Mouse (Mus musculus) lung, postnatal 4 days (tissue): Measurements from ENCODE around the gene Ngly1.
A peak's percentile ranks its signal among the peaks of the same experiment; 100 is the strongest.

ENCODE experiments used
- DNase-seq, 2 experiments: peaks; one replicate each; pipeline ENCODE4 v3.0.0; 2021

Gene Ngly1

DNA sequence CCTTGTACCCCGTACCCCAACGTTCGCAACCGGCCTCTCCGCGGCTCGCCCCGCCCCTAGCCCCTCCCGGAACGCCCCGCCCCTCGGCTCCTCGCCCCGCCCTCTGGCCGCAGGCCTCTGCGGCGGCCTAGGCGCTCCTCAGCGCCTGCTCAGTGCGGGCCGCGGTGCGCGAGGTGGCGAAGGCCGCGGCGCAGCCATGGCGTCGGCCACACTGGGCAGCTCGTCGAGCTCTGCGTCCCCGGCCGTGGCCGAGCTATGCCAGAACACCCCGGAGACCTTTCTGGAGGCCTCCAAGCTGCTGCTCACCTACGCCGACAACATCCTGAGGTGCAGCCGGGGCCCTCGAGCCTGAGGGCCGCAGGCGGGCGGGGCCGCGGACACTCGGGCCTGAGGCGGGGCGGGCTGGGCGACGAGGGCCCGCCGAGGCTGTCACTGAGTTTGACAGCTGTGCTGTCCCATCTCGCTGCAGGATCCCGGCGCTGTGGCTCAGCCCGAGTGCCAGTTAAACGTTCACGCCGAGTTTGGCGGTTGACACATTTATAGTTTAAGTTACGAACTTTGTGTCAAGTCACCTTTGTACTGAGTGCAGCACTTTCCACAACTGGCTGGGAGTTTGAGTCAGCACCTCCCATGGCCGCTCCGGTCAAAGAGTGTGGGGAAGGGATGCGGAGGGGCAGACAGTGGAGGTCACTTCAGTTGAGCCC, at the start of gene Ngly1, which contains the start of gene Oxsm:
Ngly1 (plus strand) TSS at position 110 of the 704 bp plus-strand sequence.
Oxsm (minus strand) TSS at position 638 of the 704 bp plus-strand sequence.
- DNase-seq = peak; percentile 90 to 92

DNA sequence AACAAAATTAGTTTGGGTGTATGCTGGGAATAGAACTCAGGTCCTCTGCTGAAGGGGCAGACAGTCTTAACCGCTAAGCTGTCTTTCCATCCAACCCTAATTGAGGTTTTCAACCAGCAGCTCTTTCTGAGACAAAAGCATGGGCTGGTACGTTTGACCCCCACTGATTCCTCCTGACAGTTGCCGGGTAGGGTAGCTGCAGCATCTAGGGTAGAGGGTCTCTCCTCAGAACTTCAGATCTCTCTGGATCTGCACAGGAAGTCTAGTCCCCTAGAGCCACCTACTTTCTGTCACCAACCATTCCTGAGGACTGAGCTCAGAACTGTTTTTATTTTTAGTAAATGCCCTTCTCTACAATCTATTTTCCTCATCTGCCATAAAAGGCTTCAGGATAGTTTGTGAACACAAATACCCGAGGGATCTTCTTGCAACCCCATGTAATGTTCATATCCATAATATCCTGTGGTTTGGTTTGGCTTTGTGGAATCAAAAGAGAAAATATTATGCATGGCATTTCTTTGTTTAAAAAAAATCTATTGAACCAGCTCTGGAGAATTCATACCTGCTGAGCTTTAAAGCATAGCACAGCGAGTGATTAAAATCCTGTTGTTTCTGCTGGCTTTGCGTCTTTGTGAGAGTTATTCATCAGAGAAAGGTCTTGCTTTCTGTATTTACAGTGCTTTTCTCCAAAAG, 48.7 kb upstream of the Ngly1 start:
- no peak for DNase-seq

DNA sequence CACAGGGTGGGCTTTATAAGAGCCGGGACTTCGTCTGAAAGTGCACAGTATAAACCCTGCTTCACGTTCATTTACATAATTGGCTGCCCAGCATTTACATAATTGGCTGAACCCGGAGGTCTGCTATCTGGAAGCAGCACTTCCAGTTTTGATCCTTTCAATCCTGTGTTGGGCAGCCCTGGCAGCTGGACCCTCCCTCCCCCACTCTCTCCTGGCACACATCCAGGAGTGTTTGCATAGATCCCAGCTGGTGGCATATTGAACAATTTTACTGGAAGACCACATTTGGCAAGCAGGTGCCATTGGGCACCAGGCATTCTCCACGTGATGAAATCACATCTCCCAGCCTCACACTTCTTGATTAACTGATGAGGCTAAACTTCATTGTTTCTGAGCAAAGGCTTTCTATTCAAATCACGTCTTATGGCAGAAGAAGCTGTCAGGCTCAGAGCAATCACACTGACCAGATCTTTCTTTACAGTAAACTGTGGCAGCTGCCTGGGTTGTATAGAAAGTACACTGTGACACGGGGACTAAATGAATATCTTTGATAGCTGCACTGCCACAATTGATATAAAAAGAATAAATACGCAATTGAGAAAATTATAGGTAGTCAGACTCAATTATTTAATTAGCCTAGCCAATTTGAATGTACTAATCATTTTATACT, 48.0 kb upstream of the Ngly1 start:
- DNase-seq = peak; percentile 23 to 31

DNA sequence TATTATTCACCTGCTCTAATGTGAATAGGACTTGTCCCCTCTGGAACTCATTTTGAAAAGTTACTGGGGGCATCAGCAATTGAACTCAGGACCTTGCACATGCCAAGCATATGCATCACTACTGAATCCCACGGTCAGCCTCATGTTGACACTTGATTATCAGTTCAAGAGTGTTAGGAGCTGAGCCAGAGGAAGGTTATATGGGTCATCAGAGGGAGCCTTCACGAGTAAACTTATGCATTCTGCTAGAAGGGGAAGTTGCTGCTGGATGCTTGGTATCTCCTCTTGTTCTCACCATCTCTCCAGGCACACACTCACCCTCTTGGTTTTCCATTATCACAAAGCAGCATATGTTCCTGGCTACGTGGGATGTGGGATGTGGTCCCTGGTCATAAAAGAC, 47.4 kb upstream of the Ngly1 start:
- DNase-seq = no peak

DNA sequence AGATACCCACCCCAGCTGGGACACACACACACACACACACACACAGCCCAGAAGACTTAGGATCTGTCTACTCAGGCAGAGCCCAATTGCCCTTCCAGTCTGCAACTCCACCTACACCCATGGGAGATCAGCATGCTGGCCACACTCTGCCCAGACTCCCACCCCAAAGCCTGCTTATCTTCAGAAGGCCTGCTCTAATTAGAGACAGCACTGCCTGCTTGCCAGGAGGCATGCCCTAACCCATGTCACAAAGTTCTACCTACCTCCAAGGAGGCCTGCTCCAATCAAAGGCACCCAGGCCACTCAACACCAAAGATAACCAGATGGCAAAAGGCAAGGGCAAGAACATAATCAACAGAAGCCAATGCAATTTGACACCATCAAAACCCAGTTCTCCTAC, 41.4 kb upstream of the Ngly1 start:
- DNase-seq = no peak

DNA sequence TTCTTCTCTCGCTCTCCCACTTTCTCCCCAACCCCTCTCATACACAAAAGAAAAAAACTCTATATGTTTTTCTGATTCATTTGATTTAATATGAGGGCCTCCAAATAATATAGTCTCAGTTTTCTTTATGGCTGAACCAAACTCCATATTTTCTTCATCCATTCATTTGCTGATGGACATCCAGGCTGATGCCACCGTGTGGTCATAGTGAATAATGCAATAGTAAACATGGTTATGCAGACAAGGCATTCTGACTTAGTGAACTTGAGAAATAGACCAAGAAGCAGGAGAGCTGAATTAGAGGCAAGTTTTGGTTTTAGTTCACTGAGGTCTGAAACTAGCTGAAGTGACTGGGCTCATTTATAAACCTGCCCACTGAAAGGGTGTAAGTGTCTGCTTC, 30.1 kb upstream of the Ngly1 start:
- peak in 1 of 2 experiments; percentile 18 for DNase-seq

DNA sequence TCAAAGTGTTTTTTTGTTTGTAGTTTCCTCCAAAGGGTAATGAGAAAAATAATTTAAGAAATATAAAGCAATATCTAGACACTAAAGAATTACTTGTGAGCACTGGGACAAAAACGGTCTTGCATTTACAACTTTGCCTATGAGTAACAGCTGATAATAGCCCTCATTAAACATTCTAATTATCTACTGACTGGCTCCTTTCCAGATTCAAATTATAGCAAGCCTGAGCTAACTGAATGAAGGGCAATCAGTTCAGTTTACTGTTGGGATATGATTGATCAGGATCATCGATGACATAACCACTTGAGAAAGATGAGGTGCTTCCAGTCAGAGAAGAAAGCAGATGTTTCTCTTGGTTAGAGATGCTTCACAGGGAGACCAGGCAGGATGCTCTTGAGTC, 19.7 kb upstream of the Ngly1 start:
- no peak for DNase-seq

DNA sequence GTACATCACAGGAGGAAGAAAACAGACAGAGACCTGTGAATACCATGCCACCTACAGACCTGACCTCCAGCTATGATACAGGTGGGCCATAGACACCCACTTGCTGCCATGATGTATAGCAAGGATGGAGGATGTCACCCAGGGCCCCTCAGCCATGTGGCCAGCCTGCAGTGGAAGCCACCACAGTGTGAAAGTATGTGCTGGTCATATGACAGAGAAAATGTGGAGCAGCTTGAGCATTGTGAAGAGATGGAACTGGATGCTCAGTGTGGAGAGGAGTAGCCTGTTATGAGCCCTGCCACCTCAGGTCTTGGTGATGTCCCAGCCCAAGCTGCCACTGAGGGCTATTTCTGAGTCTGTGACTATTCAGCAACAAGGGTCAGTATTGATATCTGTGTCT, 18.5 kb upstream of the Ngly1 start:
- no peak for DNase-seq

DNA sequence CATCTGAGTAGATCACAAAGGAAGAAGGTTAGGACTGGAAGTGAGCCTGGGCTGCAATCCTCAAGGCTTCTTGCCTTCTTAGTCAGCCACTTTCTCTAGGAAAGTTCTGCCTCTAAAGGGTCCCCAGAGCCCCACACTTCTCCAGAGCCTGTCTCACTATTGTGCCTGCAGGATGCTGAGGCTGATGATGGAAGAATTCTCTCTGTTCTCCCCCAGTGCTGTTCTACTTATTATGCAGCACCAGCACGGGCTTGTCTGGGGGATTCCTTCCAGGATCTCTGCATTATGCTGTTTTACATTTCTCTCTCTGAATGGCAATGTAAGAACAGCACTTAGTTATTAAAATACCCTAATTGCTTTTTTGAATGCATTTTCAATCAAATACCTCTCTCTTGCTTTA, 15.6 kb upstream of the Ngly1 start:
- DNase-seq = no peak

DNA sequence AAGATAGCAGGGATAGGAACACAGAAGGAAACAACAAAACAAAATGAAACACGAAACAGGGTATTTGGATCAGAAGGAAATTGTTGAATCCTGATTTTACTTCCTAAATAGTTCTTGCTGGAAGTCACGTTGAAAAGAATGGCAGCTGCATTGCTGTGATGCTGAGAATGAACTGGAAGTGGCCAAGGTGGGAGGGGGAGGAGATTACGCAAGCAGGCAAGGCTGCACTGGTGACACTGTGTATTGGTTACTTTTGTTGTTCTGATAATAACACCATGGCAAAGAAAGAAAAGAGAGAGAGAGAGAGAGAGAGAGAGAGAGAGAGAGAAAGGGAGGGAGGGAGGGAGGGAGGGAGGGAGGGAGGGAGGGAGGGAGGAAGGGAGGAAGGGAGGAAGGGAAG, 12.6 kb upstream of the Ngly1 start:
- no peak for DNase-seq

DNA sequence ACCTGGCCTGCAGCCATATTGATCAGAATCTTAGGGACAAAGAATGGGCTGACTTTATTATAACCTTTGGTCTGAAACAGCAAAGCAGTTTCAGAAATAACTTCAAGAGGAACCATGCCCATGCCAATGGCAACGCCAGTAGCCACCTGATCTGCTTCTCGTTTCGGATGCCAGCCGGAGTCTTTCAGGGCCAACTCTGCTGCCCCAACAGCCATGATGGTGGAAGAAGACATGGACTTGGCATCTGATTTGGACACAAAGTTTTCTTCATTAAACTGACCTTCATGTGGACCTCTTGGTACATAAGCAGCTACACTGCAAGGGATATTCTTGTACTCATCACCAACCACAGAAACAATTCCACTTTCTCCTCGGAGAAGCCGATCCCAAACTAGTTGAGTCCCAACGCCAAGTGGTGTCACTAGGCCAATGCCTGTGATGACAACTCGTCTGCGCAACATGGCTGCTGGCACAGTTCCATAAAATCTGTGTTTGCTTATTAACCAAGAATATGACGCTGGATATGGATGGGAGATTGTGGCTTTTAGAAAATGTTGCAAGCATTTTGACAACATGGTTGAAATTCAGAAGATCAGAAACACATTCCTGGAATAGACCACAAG, 6.8 kb upstream of the Ngly1 start:
- no peak for DNase-seq

DNA sequence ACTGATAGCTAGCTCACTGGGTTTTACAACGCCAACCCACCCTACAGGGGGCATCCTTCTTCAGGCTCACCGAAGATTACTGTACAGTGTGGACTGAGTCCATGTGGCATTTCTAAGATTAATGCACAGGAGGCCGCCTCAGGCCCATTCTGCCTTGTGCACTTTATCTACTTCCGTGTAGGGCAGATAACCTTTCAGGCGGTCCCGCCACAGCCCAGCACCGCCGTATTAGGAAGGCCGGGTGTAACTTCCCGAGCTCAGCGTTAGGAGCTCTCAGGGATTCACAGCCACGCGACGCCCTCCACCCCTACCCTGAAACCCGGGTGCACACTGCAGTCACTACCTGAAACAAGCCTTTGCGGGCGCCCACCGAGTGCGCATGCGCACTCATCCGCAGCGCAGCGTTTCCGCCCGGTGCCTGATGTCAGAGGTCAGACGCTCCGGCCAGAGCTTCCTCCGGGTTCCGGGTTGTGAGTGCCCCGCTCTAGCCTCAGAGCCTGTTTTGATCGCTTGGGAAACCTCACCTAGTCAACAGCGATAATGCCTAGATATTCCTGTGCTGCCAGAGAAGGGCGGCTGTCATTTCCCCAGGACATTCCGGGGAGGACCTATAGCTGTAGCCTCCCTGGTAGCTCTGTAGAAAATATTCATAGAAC, 6.0 kb upstream of the Ngly1 start:
- DNase-seq = peak; percentile 93 to 94

DNA sequence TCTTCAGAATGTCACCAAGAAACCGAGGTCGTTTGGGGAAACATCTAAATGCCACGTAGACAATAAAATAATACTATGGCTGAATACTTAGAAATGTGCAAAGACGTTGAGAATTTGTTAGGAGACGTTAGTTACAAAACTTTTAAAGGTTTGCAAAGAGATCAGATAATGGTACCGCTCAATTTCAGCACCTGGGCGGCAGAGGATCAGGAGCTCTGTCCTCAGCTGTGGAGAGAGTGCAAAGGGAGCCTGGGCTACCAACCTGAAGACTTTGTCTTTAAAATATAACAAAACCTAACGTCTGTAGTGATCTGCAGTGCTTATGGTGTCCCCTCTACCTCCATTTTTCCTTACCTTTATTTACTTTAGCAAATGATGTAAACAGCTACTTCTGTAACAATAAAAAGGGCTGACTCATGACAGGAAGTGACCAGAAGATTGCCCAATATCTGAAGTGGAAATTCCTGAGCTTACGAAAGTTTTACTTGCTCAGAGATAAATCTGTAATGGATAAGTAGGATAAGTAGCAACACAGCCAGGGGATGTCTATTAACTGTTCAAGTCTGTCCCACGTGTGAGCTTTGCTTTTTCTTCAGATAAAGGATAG, 5.4 kb upstream of the Ngly1 start:
- DNase-seq = peak in 1 of 2 experiments; percentile 18

DNA sequence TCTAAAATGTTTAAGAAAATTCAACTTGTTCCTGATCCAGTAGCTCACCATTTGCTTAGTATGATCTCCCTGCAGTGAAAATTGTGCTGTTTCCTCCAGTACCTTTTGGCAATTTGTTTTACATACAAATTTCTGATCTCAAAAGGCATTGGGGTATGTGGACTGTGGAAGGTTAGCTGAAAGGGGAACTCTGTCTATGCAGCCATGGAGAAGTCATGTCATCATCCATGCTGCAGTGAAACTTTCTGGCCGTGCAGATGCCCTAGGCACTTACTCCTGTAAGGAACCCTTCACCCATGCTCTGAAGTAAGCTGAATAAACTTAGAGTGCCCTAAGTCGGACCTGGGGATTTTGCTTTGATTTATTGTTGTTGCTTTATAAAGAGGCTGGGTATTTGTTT, 4.7 kb upstream of the Ngly1 start:
- no peak for DNase-seq

DNA sequence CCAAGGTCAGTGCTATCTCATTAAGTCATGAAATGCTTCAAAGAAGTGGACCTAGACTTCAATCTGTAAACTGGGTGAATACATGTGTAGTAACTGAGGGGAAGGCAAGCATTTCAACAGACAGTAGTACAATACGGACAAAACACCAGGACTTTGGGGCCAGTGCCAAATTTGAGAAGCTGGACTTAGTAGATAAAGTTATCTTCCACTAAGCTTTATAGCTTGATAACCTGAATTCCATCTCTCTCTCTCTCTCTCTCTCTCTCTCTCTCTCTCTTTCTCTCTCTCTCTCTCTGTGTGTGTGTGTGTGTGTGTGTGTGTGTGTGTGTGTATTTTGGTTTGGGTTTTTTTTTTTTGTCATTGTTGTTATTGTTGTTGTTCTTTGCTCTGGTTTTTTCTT, 4.0 kb upstream of the Ngly1 start:
- DNase-seq = no peak

DNA sequence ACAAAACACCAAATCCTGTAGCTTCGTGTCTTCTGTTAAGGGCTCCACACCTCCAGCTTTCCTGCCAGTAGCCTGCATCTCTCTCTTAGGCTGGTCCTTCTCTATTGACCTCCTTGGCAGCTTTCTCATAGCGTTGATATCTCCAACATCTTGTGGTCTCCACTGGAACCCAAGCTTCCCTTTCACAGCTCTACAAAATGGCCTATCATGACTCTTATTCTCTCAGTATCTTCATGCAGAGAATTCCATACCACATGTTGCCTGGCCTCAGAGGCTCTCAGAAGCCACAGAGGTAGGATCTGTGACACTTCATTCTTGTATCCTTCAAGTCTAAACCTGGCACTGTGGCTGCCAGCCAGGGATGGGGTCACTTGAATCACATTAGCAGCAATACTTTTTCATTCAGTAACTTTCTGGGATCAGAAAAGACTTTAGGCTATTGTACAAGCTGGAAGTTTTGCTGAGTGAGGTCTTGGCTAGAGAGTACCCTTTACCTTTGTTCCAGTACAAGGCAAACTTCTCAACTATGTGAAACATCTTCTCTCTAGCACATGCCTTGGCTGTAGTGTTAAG, 2.7 kb upstream of the Ngly1 start:
- no peak for DNase-seq

DNA sequence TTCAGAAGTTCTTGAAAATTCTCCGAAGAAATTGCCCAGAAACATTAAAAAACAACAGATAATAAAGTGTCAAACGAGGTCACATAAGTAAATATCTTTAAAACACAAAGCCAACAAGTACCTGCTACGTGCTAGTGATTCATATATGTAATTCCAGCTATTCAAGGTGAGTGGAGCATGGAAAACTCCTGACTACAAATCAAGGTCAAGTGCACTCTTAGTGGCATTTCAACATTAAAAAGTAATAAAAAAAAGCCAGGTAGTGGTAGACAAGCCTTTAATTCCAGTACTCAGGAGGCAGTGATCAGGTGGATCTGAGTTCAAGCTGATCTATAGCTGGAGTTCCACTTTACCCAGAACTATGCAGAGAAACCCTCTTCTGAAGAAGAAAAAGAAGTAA, 945 bp upstream of the Ngly1 start:
- no peak for DNase-seq

DNA sequence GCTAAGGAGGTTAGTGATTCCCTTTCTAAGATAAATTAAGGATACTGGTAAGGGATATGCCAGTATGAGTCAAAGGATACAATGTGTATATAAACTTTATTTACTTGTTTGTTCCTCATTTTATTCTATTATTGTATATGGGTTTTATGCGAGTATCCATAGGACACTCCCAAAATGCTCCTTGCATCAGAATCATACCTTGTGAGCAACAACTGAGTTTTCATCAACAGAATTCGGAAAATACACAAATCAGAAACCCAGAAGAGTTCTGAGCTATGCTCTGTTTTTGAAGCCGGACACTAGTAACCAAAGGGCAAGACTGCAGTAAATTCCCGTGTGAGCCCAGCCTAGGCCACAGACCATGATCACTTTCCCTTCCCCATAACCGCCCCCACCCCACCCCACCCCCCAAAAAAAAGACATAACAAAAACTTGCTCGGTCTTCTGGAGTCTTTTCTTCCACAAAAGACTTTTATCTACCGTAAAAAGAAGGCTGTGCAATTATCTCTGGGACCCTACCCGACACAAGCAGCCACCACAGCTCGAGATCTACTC, 400 bp upstream of the Ngly1 start:
- DNase-seq = no peak

DNA sequence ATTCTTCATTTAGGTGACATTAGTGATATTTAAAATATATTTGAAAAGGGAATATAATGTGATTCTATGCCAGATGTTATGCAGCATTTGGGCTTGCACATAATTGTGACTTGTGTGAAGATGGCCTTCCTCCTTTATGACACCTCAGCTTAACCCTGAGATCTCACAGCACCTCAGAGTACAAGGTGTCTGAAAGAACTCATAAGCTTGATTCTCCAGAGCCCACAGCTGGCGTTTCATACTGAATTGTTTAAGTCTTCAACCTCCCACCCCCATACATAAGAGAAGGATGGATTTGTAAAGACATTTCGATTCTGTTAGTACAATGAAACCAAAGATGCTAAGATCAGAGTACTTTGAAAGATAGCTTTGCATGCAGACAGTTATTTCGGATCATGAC, 1.0 kb downstream of the Ngly1 start:
- no peak for DNase-seq

DNA sequence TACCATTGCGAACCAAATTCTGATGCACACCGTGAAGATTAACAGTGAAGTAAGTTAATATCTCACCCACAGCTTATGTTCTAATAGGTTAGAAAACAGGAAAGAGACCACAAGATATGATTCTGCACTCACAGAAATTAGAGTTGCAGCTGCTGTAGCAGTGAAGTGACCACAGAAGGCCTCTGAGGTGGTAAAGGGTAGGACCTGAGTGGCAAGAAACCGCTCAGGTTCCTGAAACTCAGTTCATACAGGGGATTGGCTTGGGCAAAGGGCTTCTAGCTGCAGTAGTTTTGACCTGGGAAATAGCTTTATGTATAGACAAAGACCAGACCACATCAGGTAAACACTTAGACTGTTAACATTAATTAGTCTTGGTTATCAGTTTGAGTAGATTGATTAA, 6.7 kb downstream of the Ngly1 start:
- DNase-seq = no peak

DNA sequence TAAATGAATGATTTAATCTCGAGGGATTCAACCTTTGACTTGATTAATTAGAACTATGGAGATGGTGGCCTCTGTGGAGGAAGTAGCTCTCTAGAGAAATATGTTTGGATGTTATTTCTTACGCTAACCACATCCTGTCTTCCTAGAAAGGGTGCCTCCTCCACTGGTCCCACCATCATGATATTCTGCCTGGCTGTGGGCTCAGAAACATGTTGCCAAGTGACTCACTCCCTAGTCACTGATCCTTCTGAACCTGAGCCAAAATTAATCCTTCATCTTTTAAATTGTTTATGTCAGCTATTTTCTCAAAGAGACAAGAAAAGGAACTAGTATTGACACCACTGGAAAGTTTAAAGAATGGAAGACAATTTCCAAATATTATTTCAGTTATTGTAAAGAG, 7.1 kb downstream of the Ngly1 start:
- DNase-seq = no peak

DNA sequence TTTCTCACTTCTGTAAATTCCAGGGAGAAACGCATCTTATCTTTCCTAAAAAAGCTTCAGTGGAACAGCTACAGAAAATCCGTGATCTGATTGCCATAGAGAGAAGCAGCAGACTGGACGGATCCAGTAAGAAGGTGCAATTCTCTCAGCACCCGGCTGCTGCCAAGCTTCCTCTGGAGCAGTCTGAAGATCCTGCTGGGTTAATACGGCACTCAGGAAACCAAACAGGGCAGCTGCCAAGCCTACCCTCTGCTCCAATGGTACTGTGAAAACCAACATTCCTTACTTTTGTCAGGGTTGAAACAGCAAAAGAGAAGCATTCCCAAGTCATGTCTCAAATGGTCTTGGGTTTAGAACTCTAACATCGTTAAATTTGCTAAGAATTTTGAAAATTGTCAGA, 11.5 kb downstream of the Ngly1 start:
- no peak for DNase-seq
